Mouse (Mus musculus): ENCODE measurements around the gene Colgalt2. TPM values are rescaled to one million over a fixed set of nuclear protein-coding genes. Genes with fewer than 3 reads are reported as not detected.

Colgalt2 gene
- polyA plus RNA-seq, 1 experiment = 0.06 TPM

- Histone ChIP-seq H3K36me3 (replicated peaks; ENCODE audit: low read length) (peaks cover 16% of the 10 kb centered on the region), H3K9me3 (no peaks in the 10 kb centered on the region), H3K27me3 (replicated peaks) (peaks cover 42% of the 10 kb centered on the region), H3K4me3 (replicated peaks) (no peak overlapping the region), H3K4me1 (peaks cover 25% of the 10 kb centered on the region)
- no peak for TF ChIP-seq GATA1 (IDR thresholded peaks at IDR 0.05; ENCODE audit: borderline replicate concordance, low read length)
- TF ChIP-seq FLI1 (IDR thresholded peaks at IDR 0.05; ENCODE audit: low read length) = no peak
Measured at GRCm38 (mm10) chr1:152524987-152525648, 125.5 kb downstream of the Colgalt2 start.

GRCm38 (mm10) chr1:152526154-152526553 lies 126.5 kb downstream of the Colgalt2 start:
- Histone ChIP-seq H3K4me3 (replicated peaks) (no peak overlapping the region), H3K27me3 (replicated peaks) (peaks cover 44% of the 10 kb centered on the region), H3K4me1 (peaks cover 25% of the 10 kb centered on the region), H3K9me3 (no peaks in the 10 kb centered on the region), H3K36me3 (replicated peaks; ENCODE audit: low read length) (peaks cover 13% of the 10 kb centered on the region)
- TF ChIP-seq GATA1 (IDR thresholded peaks at IDR 0.05; ENCODE audit: borderline replicate concordance, low read length) = no peak
- no peak for TF ChIP-seq FLI1 (IDR thresholded peaks at IDR 0.05; ENCODE audit: low read length)

- H3K4me1 ChIP-seq = peaks cover 38% of the 10 kb centered on the region
- peaks cover 14% of the 10 kb centered on the region for H3K36me3 ChIP-seq (replicated peaks; ENCODE audit: low read length)
- H3K9me3 ChIP-seq = no peaks in the 10 kb centered on the region
- H3K4me3 ChIP-seq (replicated peaks) = no peak overlapping the region
- TF ChIP-seq FLI1 (IDR thresholded peaks at IDR 0.05; ENCODE audit: low read length) (no peak), GATA1 (IDR thresholded peaks at IDR 0.05; ENCODE audit: borderline replicate concordance, low read length) (no peak)
- H3K27me3 ChIP-seq (replicated peaks) = peaks cover 40% of the 10 kb centered on the region
Measured at GRCm38 (mm10) chr1:152528214-152528613, 128.6 kb downstream of the Colgalt2 start.

GRCm38 (mm10) chr1:152528778-152529177 lies 129.1 kb downstream of the Colgalt2 start:
- Histone ChIP-seq H3K9me3 (no peaks in the 10 kb centered on the region), H3K36me3 (replicated peaks; ENCODE audit: low read length) (peaks cover 14% of the 10 kb centered on the region), H3K4me3 (replicated peaks) (no peak overlapping the region), H3K27me3 (replicated peaks) (peaks cover 37% of the 10 kb centered on the region), H3K4me1 (peaks cover 39% of the 10 kb centered on the region)
- no peak for TF ChIP-seq FLI1 (IDR thresholded peaks at IDR 0.05; ENCODE audit: low read length)
- TF ChIP-seq GATA1 (IDR thresholded peaks at IDR 0.05; ENCODE audit: borderline replicate concordance, low read length) = no peak

GRCm38 (mm10) chr1:152531498-152531897 lies 131.9 kb downstream of the Colgalt2 start:
- Histone ChIP-seq H3K27me3 (replicated peaks) (peaks cover 40% of the 10 kb centered on the region), H3K4me1 (peaks cover 25% of the 10 kb centered on the region), H3K36me3 (replicated peaks; ENCODE audit: low read length) (peaks cover 10% of the 10 kb centered on the region), H3K9me3 (no peaks in the 10 kb centered on the region), H3K4me3 (replicated peaks) (no peak overlapping the region)
- TF ChIP-seq FLI1 (IDR thresholded peaks at IDR 0.05; ENCODE audit: low read length) = no peak
- TF ChIP-seq GATA1 (IDR thresholded peaks at IDR 0.05; ENCODE audit: borderline replicate concordance, low read length) = no peak

GRCm38 (mm10) chr1:152534531-152534930 lies 134.9 kb downstream of the Colgalt2 start:
- no peaks in the 10 kb centered on the region for H3K9me3 ChIP-seq
- TF ChIP-seq GATA1 (IDR thresholded peaks at IDR 0.05; ENCODE audit: borderline replicate concordance, low read length) = no peak
- TF ChIP-seq FLI1 (IDR thresholded peaks at IDR 0.05; ENCODE audit: low read length) = no peak
- H3K4me3 ChIP-seq (replicated peaks) = no peak overlapping the region
- H3K4me1 ChIP-seq = peaks cover 19% of the 10 kb centered on the region
- peaks cover 45% of the 10 kb centered on the region for H3K27me3 ChIP-seq (replicated peaks)
- H3K36me3 ChIP-seq (replicated peaks; ENCODE audit: low read length) = peaks cover 7% of the 10 kb centered on the region

- peaks cover 5% of the 10 kb centered on the region for H3K36me3 ChIP-seq (replicated peaks; ENCODE audit: low read length)
- no peaks in the 10 kb centered on the region for H3K9me3 ChIP-seq
- no peak for TF ChIP-seq GATA1 (IDR thresholded peaks at IDR 0.05; ENCODE audit: borderline replicate concordance, low read length)
- no peak for TF ChIP-seq FLI1 (IDR thresholded peaks at IDR 0.05; ENCODE audit: low read length)
- no peak overlapping the region for H3K4me3 ChIP-seq (replicated peaks)
- H3K4me1 ChIP-seq = peaks cover 15% of the 10 kb centered on the region
- peaks cover 41% of the 10 kb centered on the region for H3K27me3 ChIP-seq (replicated peaks)
Measured at GRCm38 (mm10) chr1:152536416-152537018, 136.9 kb downstream of the Colgalt2 start.

GRCm38 (mm10) chr1:152537186-152537585 lies 137.6 kb downstream of the Colgalt2 start:
- TF ChIP-seq GATA1 (IDR thresholded peaks at IDR 0.05; ENCODE audit: borderline replicate concordance, low read length) (no peak), FLI1 (IDR thresholded peaks at IDR 0.05; ENCODE audit: low read length) (no peak)
- Histone ChIP-seq H3K27me3 (replicated peaks) (peaks cover 46% of the 10 kb centered on the region), H3K4me1 (peaks cover 12% of the 10 kb centered on the region), H3K36me3 (replicated peaks; ENCODE audit: low read length) (peaks cover 5% of the 10 kb centered on the region), H3K9me3 (no peaks in the 10 kb centered on the region), H3K4me3 (replicated peaks) (no peak overlapping the region)

GRCm38 (mm10) chr1:152538817-152539216 lies 139.2 kb downstream of the Colgalt2 start:
- Histone ChIP-seq H3K4me3 (replicated peaks) (no peak overlapping the region), H3K4me1 (peaks cover 4% of the 10 kb centered on the region; the same call in 1 of the 2 replicates), H3K27me3 (replicated peaks) (peaks cover 47% of the 10 kb centered on the region), H3K9me3 (no peaks in the 10 kb centered on the region), H3K36me3 (replicated peaks; ENCODE audit: low read length) (peaks cover 5% of the 10 kb centered on the region)
- TF ChIP-seq GATA1 (IDR thresholded peaks at IDR 0.05; ENCODE audit: borderline replicate concordance, low read length) (no peak), FLI1 (IDR thresholded peaks at IDR 0.05; ENCODE audit: low read length) (no peak)

- H3K9me3 ChIP-seq = no peaks in the 10 kb centered on the region; the same call in 1 of the 2 replicates
- peaks cover 5% of the 10 kb centered on the region for H3K36me3 ChIP-seq (replicated peaks; ENCODE audit: low read length)
- H3K4me3 ChIP-seq (replicated peaks) = no peak overlapping the region
- H3K4me1 ChIP-seq = no peaks in the 10 kb centered on the region; the same call in 1 of the 2 replicates
- peaks cover 45% of the 10 kb centered on the region for H3K27me3 ChIP-seq (replicated peaks)
- TF ChIP-seq FLI1 (IDR thresholded peaks at IDR 0.05; ENCODE audit: low read length) = no peak
- TF ChIP-seq GATA1 (IDR thresholded peaks at IDR 0.05; ENCODE audit: borderline replicate concordance, low read length) = no peak
Measured at GRCm38 (mm10) chr1:152540304-152540887, 140.8 kb downstream of the Colgalt2 start.

All from megakaryocyte, embryonic 14.5 days (primary cell).